Mouse (Mus musculus) heart, postnatal 36 days (tissue): ENCODE measurements at regions not wholly inside any gene's neighbourhood (a gene's known extent, or its start where the extent isn't known, plus 50 kb on each side); places are given as distances from the start of the nearest gene placed in this dataset.
A peak's percentile ranks its signal among the peaks of the same experiment; 100 is the strongest.

Source experiments
- DNase-seq, 2 experiments: peaks; one replicate each; pipeline ENCODE4 v3.0.0; 2021 to 2022
- intact Hi-C: fragments of 180-260 bp; cut with DNase I; formaldehyde crosslinking; loops from one replicate; pipeline ENCODE4 v1.15.1; 2025

DNA sequence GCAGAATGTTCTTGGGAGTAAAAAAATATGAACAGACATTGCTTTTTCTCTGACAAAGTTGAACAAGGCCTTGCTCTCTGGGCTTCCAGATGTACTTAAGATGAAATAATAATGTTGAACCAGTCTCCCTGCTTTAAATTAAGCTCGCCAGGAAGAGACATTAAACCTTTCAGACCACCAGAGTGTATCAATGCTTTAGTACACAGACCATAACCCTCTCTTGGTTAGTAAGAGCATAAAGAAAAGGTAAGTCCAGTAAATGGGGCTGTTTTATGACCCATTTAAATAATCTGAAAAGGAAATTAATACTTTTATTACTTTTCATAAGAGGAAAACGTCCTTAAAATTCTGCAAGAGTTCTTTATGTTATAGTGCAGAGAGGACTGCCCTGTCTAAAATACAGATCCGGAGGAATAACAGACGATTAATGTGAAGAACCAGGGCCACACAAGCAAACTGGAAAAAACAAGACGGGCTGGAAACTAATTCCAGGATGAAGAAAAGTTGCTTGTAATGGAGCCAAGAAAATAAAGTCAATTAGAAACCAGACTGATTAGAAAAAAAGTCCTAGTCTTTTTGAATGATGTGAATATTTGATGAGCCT lies 74.4 kb downstream of the Mettl11b start:
- intact Hi-C loops = no loop called here
- no peak for DNase-seq

- intact Hi-C loops = no loop called here
- no peak for DNase-seq
Measured at GRCm38 (mm10) chr1:163642091-163642490, 82.9 kb downstream of the Mettl11b start.

DNA sequence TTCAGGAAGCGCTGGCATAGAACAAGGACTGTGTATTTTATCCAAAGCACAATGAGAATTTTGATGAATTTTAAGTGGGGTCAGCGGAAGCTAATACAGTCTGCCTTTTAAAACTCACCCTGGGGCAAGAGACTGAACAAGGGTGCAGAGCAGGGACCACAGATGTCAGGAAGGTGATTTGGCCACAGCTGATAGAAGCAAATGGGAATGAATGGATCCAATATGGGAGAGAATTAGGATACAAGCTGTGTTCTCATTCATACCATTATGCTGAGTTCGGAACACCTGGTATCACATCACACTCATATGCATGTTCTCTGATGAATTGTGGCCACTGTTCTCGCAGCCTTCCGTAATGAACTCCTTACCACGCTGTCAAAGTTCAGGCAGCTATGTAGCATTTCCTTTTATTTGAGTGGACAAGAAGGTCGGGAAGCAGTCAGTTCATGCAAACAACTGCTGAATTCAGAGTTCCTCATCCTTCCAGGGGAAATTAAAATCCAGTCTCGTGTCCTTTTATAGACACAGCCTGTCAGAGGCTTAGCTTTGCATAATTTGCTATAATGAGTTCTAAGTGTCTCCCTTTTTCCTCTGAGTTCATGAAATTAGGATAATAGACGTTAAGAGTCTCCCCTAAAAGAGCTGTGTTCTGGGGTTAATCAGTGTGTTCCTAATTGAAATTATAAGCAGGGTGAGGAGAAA lies 84.4 kb downstream of the Mettl11b start:
- intact Hi-C loops = no loop called here
- no peak for DNase-seq

GRCm38 (mm10) chr1:163630291-163630812 lies 94.7 kb downstream of the Mettl11b start:
- intact Hi-C loops = no loop called here
- no peak for DNase-seq

DNA sequence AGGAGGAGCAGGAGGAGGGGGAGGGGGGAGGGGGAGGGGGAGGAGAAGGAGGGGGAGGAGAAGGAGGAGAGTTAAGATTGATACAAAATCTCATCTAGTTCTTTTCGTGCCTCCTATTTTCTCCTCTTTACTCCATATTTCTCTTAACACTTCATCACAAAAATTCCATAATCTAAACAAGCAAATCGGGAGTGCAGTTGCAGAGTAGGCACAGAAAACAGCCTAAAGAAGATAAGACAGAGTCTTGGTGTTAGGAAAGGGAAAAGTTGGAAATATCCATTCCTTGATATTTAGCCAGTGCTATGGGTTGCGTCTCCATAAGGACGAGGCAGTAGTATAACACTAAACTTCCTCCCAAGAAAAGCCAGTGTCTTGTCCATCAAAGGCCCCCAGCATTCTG lies 100.1 kb downstream of the Mettl11b start:
- DNase-seq = no peak
- intact Hi-C loops = no loop called here

DNA sequence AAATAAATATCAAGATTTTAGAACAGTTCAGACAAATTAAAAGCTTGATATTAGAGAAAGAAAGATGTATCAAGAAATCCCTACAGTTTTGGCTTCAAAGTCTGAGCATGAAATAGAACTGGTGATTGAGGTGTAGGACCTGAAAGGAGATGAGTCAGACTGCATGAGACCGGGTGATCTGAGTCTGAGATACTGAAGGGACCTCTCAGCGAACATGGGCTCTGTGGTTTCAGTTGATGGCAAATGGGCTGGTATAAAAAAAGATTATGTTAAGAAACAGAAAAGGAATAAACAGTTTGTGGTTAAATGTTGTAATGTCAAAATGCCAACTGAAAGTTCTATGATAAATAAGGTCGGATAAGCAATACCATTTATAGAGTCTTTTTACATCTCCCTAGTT lies 103.7 kb downstream of the Mettl11b start:
- intact Hi-C loops = no loop called here
- no peak for DNase-seq

DNA sequence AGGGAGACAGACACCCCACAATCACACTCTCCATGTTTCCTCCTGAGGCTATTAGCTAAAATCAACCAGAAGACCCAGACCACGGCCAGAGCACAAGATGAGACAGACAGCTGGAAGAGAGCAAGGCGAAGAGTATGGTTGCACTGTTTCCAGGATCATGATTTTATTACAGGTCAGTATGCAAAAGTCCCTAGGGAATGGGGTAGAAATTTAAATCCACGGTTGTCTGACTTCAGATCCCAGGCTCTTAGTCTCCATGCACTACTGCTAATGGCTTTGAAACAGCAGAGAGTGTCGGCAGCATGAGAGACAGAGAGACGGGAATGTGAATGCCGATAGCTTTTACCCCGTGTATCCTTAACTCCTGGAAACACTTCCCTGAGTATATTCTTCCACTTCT lies 105.2 kb downstream of the Mettl11b start:
- no peak for DNase-seq
- intact Hi-C loops = no loop called here

DNA sequence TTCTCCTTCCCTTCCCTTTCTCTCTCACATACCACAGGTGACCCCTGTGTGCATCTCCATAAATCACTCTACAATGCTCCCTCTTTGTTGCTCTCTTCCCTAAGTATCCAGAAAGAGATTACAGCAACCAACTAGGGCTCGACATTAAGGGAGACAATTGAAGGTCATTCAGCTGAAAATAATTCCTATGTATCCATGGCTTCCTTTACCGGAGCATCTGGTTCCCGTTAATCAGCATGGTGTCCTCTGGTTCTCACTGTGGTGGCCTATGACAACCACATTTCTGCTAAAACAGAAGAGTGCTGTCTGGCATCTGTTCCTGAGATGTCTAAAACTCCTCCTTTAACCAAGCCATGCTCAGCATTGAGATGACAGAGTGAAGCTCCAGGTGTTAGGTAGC lies 106.9 kb downstream of the Mettl11b start:
- intact Hi-C loops = no loop called here

GRCm38 (mm10) chr1:163616596-163616995 lies 108.4 kb downstream of the Mettl11b start:
- no peak for DNase-seq
- intact Hi-C loops = no loop called here

More for the DNA sequence above, 106.9 kb downstream of the Mettl11b start:
- DNase-seq = no peak

DNA sequence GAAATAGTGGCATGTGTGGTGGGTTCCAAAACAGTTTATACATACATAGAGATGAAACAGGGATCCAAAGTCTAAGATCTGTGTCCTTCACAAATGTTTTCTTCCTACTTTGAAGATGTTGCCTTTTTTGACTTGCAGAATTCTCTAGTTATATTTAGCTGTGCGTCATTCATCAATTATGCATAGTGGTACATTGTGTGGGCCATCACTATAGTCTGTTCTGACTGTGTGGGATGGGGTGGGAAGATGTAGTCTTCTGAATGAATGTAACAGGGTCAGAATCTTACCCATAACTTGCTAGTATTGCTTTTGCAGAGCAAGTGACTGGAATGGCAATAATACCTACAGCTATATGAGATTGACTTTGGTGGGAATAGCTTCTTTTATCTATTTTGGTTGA lies 116.6 kb downstream of the Mettl11b start:
- intact Hi-C loops = no loop called here
- DNase-seq = no peak

DNA sequence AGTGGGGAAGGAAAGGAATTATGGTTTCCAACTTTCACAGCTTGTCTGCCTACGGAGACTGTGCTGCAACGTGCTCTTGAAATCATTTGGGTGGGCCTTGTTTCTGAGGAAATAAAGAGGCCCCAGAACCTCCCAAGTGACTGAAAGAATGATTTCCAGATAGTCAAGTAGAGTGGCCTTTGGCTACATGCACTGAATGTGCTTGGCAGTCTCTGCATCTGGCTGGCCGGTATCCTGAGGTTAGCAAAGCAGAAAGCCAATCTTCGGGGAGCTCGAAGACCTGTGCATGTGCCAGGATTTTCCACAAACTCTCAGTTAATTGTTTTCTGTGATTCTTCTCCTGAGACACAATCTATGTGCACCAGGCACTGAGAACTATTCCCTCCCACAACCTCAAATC lies 117.3 kb downstream of the Mettl11b start:
- intact Hi-C loops = no loop called here

DNA sequence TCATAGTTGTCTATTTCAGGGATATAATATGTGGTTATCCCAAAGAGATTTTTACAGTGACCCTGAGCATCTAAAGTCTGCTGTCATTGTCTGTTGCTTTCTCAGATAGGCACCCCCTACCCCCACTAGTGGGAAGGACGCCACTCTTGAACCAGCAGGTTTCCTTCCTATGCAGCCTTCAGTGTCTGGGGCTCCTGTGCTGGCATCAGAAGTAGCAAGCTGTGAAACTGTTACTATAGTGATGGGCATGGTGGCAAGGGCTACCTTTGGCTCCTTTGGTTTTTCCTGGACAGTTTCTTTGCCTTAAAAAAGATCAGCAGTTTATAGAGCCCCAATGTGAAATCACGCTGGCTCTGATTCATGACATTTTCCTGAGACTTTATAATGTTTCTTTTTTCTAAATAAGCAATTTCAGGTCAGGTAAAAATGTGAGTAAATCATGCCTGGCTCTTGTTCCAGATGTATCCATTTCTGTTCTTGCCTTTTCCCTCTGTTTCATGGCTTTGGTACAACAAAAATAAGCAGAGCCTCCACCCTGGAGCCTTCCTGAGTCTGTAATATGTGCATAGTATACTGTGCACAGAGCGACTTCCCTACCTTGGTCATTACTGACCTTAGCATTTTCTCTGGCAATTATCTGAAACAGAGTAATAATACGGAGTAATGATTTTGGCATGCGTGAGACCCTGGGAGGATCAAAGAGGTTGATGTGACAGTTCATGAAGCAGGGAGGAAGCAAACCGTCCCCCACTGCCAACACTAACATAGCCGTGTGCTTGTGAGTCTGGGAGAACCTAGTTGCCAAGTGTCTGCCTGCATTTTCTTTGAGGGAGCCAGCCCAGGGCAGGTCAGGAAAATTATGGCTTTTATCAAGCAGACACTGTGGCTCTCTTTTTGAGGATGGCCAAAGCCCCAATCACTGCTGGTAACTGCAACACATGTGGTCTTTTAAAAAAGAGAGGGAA lies 124.8 kb downstream of the Mettl11b start:
- intact Hi-C loops = no loop called here

More for the DNA sequence above, 117.3 kb downstream of the Mettl11b start:
- peak; percentile 45 to 48 for DNase-seq

DNA sequence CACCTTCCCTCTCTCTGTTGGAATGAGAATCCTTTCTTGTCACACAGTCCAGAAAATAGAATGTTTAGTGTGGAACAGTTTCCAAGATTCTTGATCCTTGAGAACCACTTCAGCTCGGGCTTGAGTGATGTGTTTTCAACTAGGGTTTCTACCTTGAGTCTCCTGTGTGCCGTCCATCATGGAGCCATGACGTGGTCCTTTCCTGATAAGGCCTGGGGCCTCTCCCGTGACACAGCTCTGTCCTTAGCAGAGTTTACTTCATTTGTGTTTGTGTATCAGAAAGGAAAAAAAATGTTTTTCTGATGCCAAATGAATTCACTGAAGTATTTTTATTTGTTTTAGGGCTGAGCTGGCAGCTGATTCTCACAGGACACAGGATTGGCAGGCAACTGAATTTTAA lies 148.6 kb downstream of the Mettl11b start:
- intact Hi-C loops = no loop called here
- DNase-seq = no peak

More for the DNA sequence above, 124.8 kb downstream of the Mettl11b start:
- DNase-seq = no peak

DNA sequence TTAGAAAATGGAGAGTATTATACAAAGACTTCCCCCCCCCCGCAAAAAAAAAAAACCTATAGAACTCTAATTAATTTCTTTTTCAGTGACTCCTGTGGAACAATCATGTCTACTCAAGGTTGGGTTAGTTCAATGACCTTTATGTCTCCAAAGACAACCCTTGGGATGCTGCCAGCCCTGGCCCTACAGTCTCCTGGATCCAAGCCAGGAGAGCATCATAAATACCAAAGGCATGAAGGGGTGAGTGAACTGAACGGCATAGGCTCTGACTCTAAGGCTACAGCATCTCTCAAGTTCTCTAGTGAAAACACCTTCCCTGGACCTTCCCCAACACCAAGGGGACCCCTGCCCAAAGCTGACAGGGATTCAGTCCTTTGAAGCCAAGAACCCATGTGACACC lies 149.4 kb downstream of the Mettl11b start:
- intact Hi-C loops = no loop called here
- DNase-seq = no peak

DNA sequence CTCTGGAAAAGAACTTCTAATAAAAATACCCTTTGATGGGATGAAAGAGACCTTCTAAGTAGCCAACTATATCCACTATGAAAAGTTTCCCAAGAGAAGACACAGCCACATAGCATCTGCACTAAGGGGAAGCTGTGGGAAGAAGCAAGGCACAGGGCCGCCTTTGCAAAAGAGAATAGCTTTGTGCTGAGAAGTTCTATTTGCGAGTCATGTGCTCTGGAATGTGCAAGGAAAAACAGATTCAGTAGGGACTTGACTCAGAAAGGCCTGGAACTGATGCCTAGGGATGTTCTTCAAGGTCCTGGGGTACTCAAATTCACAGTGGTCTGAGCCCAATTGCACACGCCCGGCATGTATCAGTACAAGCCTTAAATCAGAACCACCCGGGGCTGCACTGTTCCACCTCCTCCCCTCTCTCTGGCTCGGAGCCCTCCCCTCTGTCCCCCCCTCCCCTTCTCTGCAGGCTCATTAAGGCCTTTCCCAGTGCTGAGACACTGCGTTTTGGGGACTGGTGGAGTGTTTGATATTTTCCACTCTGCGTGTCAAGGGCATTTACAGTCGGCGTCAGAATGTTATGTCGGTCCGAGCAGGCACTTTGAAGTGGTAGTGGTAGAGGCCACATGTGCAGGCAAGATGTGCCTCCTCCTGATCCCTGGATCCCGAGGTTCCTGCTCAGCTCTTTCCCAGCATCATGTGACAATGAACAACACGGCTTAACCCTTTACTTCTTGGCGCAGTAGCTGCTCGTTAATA lies 150.4 kb downstream of the Mettl11b start:
- intact Hi-C loops = no loop called here
- DNase-seq = no peak

- DNase-seq = no peak
- intact Hi-C loops = no loop called here
Measured at GRCm38 (mm10) chr1:163573533-163573932, 151.5 kb downstream of the Mettl11b start.

DNA sequence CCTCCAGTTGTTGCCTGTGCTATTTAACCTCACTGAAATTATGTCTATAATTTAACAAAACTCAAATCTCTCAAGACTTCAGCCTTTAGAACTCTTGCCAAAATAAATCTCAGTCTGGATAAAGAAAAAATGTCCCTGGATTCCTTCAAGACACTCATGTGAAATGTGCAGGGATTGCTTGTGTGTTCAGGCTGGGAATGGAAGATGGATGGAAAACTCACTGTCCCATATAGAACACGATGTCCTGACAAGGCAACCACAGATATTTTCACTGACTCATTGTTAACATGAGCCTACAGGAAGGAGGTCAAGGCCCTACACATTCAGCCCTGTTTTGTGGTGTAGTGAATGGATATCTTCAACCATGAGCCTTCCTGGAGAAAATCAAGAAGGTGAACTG lies 160.3 kb upstream of the Gorab start:
- intact Hi-C loops = loop anchor here (5.0 kb wide), 1 partner anchor 251 kb away; the partner anchor contains the start of gene Prrx1
- no peak for DNase-seq

GRCm38 (mm10) chr1:163563064-163563463 lies 159.6 kb upstream of the Gorab start:
- intact Hi-C loops = loop anchor here (5.0 kb wide), 1 partner anchor 251 kb away; the partner anchor contains the start of gene Prrx1

GRCm38 (mm10) chr1:163562166-163562733 lies 158.8 kb upstream of the Gorab start:
- no peak for DNase-seq
- intact Hi-C loops = loop anchor here (5.0 kb wide), 1 partner anchor 250 kb away; the partner anchor contains the start of gene Prrx1

More at GRCm38 (mm10) chr1:163563064-163563463, 159.6 kb upstream of the Gorab start:
- no peak for DNase-seq

DNA sequence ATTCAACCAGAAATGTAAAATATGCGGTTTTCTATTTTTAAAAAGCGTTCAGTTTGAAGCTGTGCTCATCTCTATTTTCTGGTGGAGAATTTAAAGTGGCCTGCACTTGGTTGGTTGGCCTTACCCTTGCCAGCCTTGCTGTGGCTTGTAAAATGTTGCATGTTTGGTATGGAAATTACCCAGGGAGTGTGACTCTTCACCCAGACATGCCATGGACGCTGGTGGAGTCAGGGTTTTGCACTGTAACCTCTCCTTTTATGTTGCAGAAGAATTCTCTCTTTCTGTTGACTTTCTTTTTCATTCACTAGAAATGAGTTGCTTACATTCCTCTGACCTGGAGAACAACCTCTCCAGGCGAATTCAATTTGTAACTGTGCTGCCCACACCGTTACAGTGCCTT lies 157.5 kb upstream of the Gorab start:
- no peak for DNase-seq
- intact Hi-C loops = loop anchor here (5.0 kb wide), 1 partner anchor 249 kb away; the partner anchor contains the start of gene Prrx1
